Mouse (Mus musculus) embryonic facial prominence, embryonic 10.5 days (tissue): ENCODE data around the gene Lrba. TPM values are rescaled to one million over a fixed set of nuclear protein-coding genes. Genes with fewer than 3 reads are reported as not detected.

Experiments used
- DNase-seq: peaks from one replicate; pipeline ENCODE4 v3.0.0-alpha.2; 2017; ENCODE audit warnings: low spot score
- H3K27ac ChIP-seq: fragments of 300-500 bp; sonication (generic); replicated peaks from 2 replicates; pipeline ENCODE4 v1.5.1; 2016; ENCODE audit warnings: mild to moderate bottlenecking
- H3K27me3 ChIP-seq: fragments of 300-500 bp; sonication (generic); replicated peaks from 2 replicates; pipeline ENCODE4 v1.6.1; 2016; ENCODE audit warnings: low read depth, mild to moderate bottlenecking; ENCODE audit not compliant: poor library complexity, severe bottlenecking
- H3K36me3 ChIP-seq: fragments of 300-500 bp; sonication (generic); replicated peaks from 2 replicates; pipeline ENCODE4 v1.6.1; 2016; ENCODE audit warnings: mild to moderate bottlenecking, moderate library complexity
- H3K4me1 ChIP-seq: fragments of 300-500 bp; sonication (generic); 2 replicates; pipeline ENCODE4 v1.6.1; 2016
- H3K4me3 ChIP-seq: fragments of 300-500 bp; sonication (generic); 2 replicates; pipeline ENCODE4 v1.5.1; 2016; ENCODE audit warnings: mild to moderate bottlenecking, moderate library complexity
- H3K9me3 ChIP-seq: fragments of 300-500 bp; sonication (generic); 2 replicates; pipeline ENCODE4 v1.6.1; 2016; ENCODE audit warnings: mild to moderate bottlenecking
- WGBS: fragments of 180-500 bp; shearing (Covaris S2); methylation state at CpG from one replicate; pipeline ENCODE4 v1.1.7; 2016; 5-methylcytosine and 5-hydroxymethylcytosine counted together
- polyA plus RNA-seq: library from polyadenylated mRNA; unstranded; fragments of >200 nt; fragmentation: Nextera tagmentation; extraction: Ambion mirVana; gene quantifications from 2 replicates; pipeline ENCODE4 v1.2.1, GENCODE M21; 2016

Gene Lrba
- polyA plus RNA-seq, 1 experiment from 2014 or later = 9.1 TPM

GRCm38 (mm10) chr3:86760474-86760873 lies 536.0 kb downstream of the Lrba start:
- Histone ChIP-seq H3K27me3 (no peaks in the 10 kb centered on the region), H3K4me3 (no peak overlapping the region), H3K9me3 (no peaks in the 10 kb centered on the region), H3K27ac (peak overlapping the region; percentile 55; the same call in 1 of the 2 replicates), H3K36me3 (peaks cover 11% of the 10 kb centered on the region), H3K4me1 (peaks cover 18% of the 10 kb centered on the region)
- no peak for DNase-seq
- 67% methylated on average over 7 of the region's 7 CpGs for WGBS

- H3K27ac ChIP-seq = no peak overlapping the region; the same call in 1 of the 2 replicates
- peak; percentile 71 for DNase-seq
- no peak overlapping the region for H3K4me3 ChIP-seq
- 63% methylated on average over 9 of the region's 9 CpGs for WGBS
- H3K36me3 ChIP-seq = peaks cover 11% of the 10 kb centered on the region
- H3K4me1 ChIP-seq = peaks cover 18% of the 10 kb centered on the region
- H3K27me3 ChIP-seq = no peaks in the 10 kb centered on the region
- no peaks in the 10 kb centered on the region for H3K9me3 ChIP-seq
These were observed 536.9 kb downstream of the Lrba start for GRCm38 (mm10) chr3:86761095-86762035.

GRCm38 (mm10) chr3:86762036-86762415 lies 537.5 kb downstream of the Lrba start:
- Histone ChIP-seq H3K36me3 (peaks cover 11% of the 10 kb centered on the region), H3K4me1 (peaks cover 18% of the 10 kb centered on the region), H3K27me3 (no peaks in the 10 kb centered on the region), H3K9me3 (no peaks in the 10 kb centered on the region), H3K27ac (0 out of 2 replicates have a peak overlapping the region, but pooled peaks have one; percentile 6), H3K4me3 (no peak overlapping the region)
- WGBS = 90% methylated on average over 6 of the region's 6 CpGs
- no peak for DNase-seq

- 0 out of 2 replicates have a peak overlapping the region, but pooled peaks have one; percentile 6 for H3K27ac ChIP-seq
- 87% methylated on average over 4 of the region's 4 CpGs for WGBS
- H3K36me3 ChIP-seq = peaks cover 9% of the 10 kb centered on the region
- H3K27me3 ChIP-seq = no peaks in the 10 kb centered on the region
- peaks cover 18% of the 10 kb centered on the region for H3K4me1 ChIP-seq
- no peak overlapping the region for H3K4me3 ChIP-seq
- H3K9me3 ChIP-seq = no peaks in the 10 kb centered on the region
- DNase-seq = no peak
These were observed 538.0 kb downstream of the Lrba start for GRCm38 (mm10) chr3:86762456-86762855.

GRCm38 (mm10) chr3:86768553-86768952 lies 544.1 kb downstream of the Lrba start:
- Histone ChIP-seq H3K27ac (peak overlapping the region; percentile 77), H3K4me3 (no peak overlapping the region), H3K9me3 (no peaks in the 10 kb centered on the region), H3K36me3 (peaks cover 8% of the 10 kb centered on the region), H3K4me1 (peaks cover 27% of the 10 kb centered on the region), H3K27me3 (no peaks in the 10 kb centered on the region)
- peak; percentile 72 for DNase-seq
- 11% methylated on average over 8 of the region's 8 CpGs for WGBS

- Histone ChIP-seq H3K36me3 (peaks cover 6% of the 10 kb centered on the region), H3K27me3 (no peaks in the 10 kb centered on the region), H3K9me3 (no peaks in the 10 kb centered on the region), H3K4me1 (peaks cover 27% of the 10 kb centered on the region), H3K4me3 (no peak overlapping the region), H3K27ac (peak overlapping the region; percentile 77)
- no peak for DNase-seq
- 67% methylated on average over 6 of the region's 6 CpGs for WGBS
These were observed 544.5 kb downstream of the Lrba start for GRCm38 (mm10) chr3:86768969-86769368.

GRCm38 (mm10) chr3:86774566-86775443 lies 550.3 kb downstream of the Lrba start:
- Histone ChIP-seq H3K36me3 (peaks cover 23% of the 10 kb centered on the region), H3K4me3 (no peak overlapping the region), H3K4me1 (peaks cover 25% of the 10 kb centered on the region), H3K9me3 (no peaks in the 10 kb centered on the region), H3K27me3 (no peaks in the 10 kb centered on the region), H3K27ac (peak overlapping the region; percentile 58)
- DNase-seq = no peak
- 70% methylated on average over 14 of the region's 14 CpGs for WGBS

- peak overlapping the region; percentile 58 for H3K27ac ChIP-seq
- 87% methylated on average over 6 of the region's 6 CpGs for WGBS
These were observed 551.0 kb downstream of the Lrba start for GRCm38 (mm10) chr3:86775444-86775828.

GRCm38 (mm10) chr3:86779704-86780103 lies 555.2 kb downstream of the Lrba start:
- Histone ChIP-seq H3K9me3 (no peaks in the 10 kb centered on the region), H3K27ac (no peak overlapping the region), H3K36me3 (peaks cover 54% of the 10 kb centered on the region), H3K4me1 (peaks cover 14% of the 10 kb centered on the region), H3K27me3 (no peaks in the 10 kb centered on the region), H3K4me3 (no peak overlapping the region)
- WGBS = 72% methylated on average over 4 of the region's 4 CpGs
- DNase-seq = no peak

More at GRCm38 (mm10) chr3:86775444-86775828, 551.0 kb downstream of the Lrba start:
- H3K4me1 ChIP-seq = peaks cover 19% of the 10 kb centered on the region
- no peaks in the 10 kb centered on the region for H3K9me3 ChIP-seq
- no peak for DNase-seq
- H3K36me3 ChIP-seq = peaks cover 29% of the 10 kb centered on the region
- H3K4me3 ChIP-seq = no peak overlapping the region
- H3K27me3 ChIP-seq = no peaks in the 10 kb centered on the region

- H3K9me3 ChIP-seq = no peaks in the 10 kb centered on the region
- peaks cover 30% of the 10 kb centered on the region for H3K4me1 ChIP-seq
- DNase-seq = no peak
- 89% methylated on average over 3 of the region's 3 CpGs for WGBS
- no peak overlapping the region for H3K27ac ChIP-seq
- H3K4me3 ChIP-seq = no peak overlapping the region
- peaks cover 53% of the 10 kb centered on the region for H3K36me3 ChIP-seq
- no peaks in the 10 kb centered on the region for H3K27me3 ChIP-seq
These were observed 559.6 kb downstream of the Lrba start for GRCm38 (mm10) chr3:86784051-86784450.

- Histone ChIP-seq H3K27ac (0 out of 2 replicates have a peak overlapping the region, but pooled peaks have one; percentile 31), H3K27me3 (no peaks in the 10 kb centered on the region), H3K4me3 (no peak overlapping the region), H3K4me1 (peaks cover 38% of the 10 kb centered on the region), H3K9me3 (no peaks in the 10 kb centered on the region), H3K36me3 (peaks cover 46% of the 10 kb centered on the region)
- no peak for DNase-seq
- 85% methylated on average over 11 of the region's 11 CpGs for WGBS
These were observed 560.5 kb downstream of the Lrba start for GRCm38 (mm10) chr3:86784930-86785329.

GRCm38 (mm10) chr3:86786280-86786679 lies 561.8 kb downstream of the Lrba start:
- DNase-seq = no peak
- Histone ChIP-seq H3K4me3 (no peak overlapping the region), H3K4me1 (peaks cover 49% of the 10 kb centered on the region), H3K27ac (peak overlapping the region; percentile 41), H3K36me3 (peaks cover 35% of the 10 kb centered on the region), H3K9me3 (no peaks in the 10 kb centered on the region), H3K27me3 (no peaks in the 10 kb centered on the region)
- WGBS = 92% methylated on average over 12 of the region's 12 CpGs
